Mouse (Mus musculus): ENCODE results near the gene Gstm1.

DNA sequence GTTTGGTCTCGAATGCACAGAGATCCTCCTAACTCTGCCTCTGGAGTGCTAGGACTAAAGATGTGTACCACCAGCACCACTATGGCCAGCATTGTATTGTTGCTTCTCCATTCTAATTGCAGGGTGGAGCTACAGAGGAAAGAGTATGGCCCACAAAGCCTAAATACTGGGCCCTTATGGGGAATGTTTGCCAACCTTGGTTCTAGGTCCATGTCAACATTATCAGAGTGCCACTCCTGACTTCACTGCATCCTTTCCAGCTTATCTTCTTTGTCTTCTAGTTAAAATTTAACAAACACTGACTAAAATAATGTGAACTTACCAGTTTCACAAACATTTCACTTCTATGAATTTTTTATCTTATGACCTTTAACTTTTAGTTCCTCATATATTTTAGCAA is 8.8 kb upstream of the Gstm1 start:
- TF ChIP-seq CTCF (IDR thresholded peaks at IDR 0.05; ENCODE audit: control insufficient read depth, insufficient read depth, low read length) (no peak), POLR2A (IDR thresholded peaks at IDR 0.05; ENCODE audit: borderline replicate concordance, control insufficient read depth, low read depth, low read length) (no peak)

Measured in bone marrow, adult 2 months (tissue).